Mouse (Mus musculus) kidney, postnatal 4 days (tissue): ENCODE data around the gene Tmem167.
"Not testable (repeated sequence)": the region's sequence is repeated elsewhere in the genome, so short reads cannot be mapped to it uniquely, and the experiment has no call there.

ENCODE experiments used
- DNase-seq, 2 experiments: peaks; one replicate each; pipeline ENCODE4 v3.0.0; 2021; ENCODE audit warnings: mixed read lengths in 2 of 2

The Tmem167 gene

GRCm38 (mm10) chr13:90088962-90089824 lies at the start of gene Tmem167, which contains the start of gene Xrcc4:
TSS of gene Tmem167 (plus strand) at chr13:90089123.
TSS of gene Xrcc4 (minus strand) at chr13:90089608.
- peak; percentile 95 to 97 for DNase-seq

- no peak for DNase-seq
Measured at GRCm38 (mm10) chr13:90039613-90040012, 49.3 kb upstream of the Tmem167 start.

- DNase-seq: no peak
Measured at GRCm38 (mm10) chr13:90051735-90052134, 37.2 kb upstream of the Tmem167 start.

- DNase-seq: no peak
Measured at GRCm38 (mm10) chr13:90052408-90052807, 36.5 kb upstream of the Tmem167 start.

GRCm38 (mm10) chr13:90061877-90062276 lies 27.0 kb upstream of the Tmem167 start:
- DNase-seq: no peak

GRCm38 (mm10) chr13:90089825-90090183 lies 881 bp downstream of the Tmem167 start:
- DNase-seq: no peak

GRCm38 (mm10) chr13:90101514-90101913 lies 12.6 kb downstream of the Tmem167 start:
- no peak for DNase-seq

- DNase-seq: peak; percentile 34 to 37
Measured at GRCm38 (mm10) chr13:90106139-90106538, 17.2 kb downstream of the Tmem167 start.

- not testable (repeated sequence) for DNase-seq
Measured at GRCm38 (mm10) chr13:90108746-90109145, 19.8 kb downstream of the Tmem167 start.

- peak in 1 of 2 experiments; percentile 12 for DNase-seq
Measured at GRCm38 (mm10) chr13:90111681-90112080, 22.8 kb downstream of the Tmem167 start.

GRCm38 (mm10) chr13:90136156-90136910 lies 47.4 kb downstream of the Tmem167 start:
- DNase-seq: peak; percentile 12 to 45

- no peak for DNase-seq
Measured at GRCm38 (mm10) chr13:90141681-90142080, 52.8 kb downstream of the Tmem167 start.

- DNase-seq: no peak
Measured at GRCm38 (mm10) chr13:90143245-90143644, 54.3 kb downstream of the Tmem167 start.

- DNase-seq: no peak
Measured at GRCm38 (mm10) chr13:90151881-90152280, 63.0 kb downstream of the Tmem167 start.

- peak; percentile 33 to 47 for DNase-seq
Measured at GRCm38 (mm10) chr13:90152536-90153273, 63.8 kb downstream of the Tmem167 start.

- no peak for DNase-seq
Measured at GRCm38 (mm10) chr13:90164147-90164546, 75.2 kb downstream of the Tmem167 start.

- DNase-seq: no peak
Measured at GRCm38 (mm10) chr13:90167044-90167443, 78.1 kb downstream of the Tmem167 start.

- DNase-seq: no peak
Measured at GRCm38 (mm10) chr13:90170100-90170781, 81.3 kb downstream of the Tmem167 start.

- DNase-seq: peak in 1 of 2 experiments; percentile 29
Measured at GRCm38 (mm10) chr13:90170782-90171179, 81.9 kb downstream of the Tmem167 start.

GRCm38 (mm10) chr13:90171390-90171789 lies 82.5 kb downstream of the Tmem167 start:
- DNase-seq: peak; percentile 18 to 46

GRCm38 (mm10) chr13:90175662-90176061 lies 86.7 kb downstream of the Tmem167 start:
- no peak for DNase-seq

GRCm38 (mm10) chr13:90182262-90182661 lies 93.3 kb downstream of the Tmem167 start:
- DNase-seq: no peak
